Mouse (Mus musculus): Measurements from ENCODE around the gene Prss57.

DNA sequence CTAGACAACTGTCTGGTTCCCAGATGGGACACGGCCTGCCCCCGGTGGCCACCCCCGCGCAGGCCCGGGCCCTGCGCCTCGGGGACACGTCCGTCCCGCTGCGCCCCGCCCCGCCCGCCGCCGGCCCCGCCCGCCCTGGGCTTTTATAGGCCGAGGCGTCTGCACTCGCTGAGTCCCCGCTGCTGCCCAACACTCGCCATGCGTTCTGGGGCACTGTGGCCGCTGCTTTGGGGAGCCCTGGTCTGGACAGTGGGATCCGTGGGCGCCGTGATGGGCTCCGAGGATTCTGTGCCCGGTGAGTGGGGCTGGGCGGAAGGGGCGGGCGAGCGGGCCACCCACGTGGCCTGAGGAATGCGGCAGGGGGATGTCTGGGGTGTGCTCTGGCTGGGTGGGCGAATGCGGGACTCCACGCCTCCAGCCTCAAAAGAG is 13.6 kb downstream of the Prss57 start, which contains the start of gene Fstl3:
- TF ChIP-seq CTCF (IDR thresholded peaks at IDR 0.05; ENCODE audit: low read depth) = no peak
- no peak for TF ChIP-seq EP300 (IDR thresholded peaks at IDR 0.05; ENCODE audit: low read depth)
